Mouse (Mus musculus): ENCODE data around the gene Tesk1. TPM values are rescaled to one million over a fixed set of nuclear protein-coding genes. Genes with fewer than 3 reads are reported as not detected.

Tesk1 gene
- polyA plus RNA-seq, 1 experiment from 2014 or later: 6.3 TPM

GRCm38 (mm10) chr4:43421632-43422240 lies 20.0 kb upstream of the Tesk1 start:
- Histone ChIP-seq H3K9me3 (replicated peaks) (no peaks in the 10 kb centered on the region), H3K9ac (no peak overlapping the region), H3K27ac (no peak overlapping the region), H3K27me3 (peaks cover 33% of the 10 kb centered on the region), H3K36me3 (ENCODE audit: poor library complexity, severe bottlenecking) (peaks cover 75% of the 10 kb centered on the region), H3K4me2 (no peak overlapping the region), H3K4me1 (peaks cover 8% of the 10 kb centered on the region), H3K4me3 (no peak overlapping the region)
- ATAC-seq: no peak
- WGBS: 77% methylated on average over 28 of the region's 28 CpGs

- Histone ChIP-seq H3K9me3 (replicated peaks) (no peaks in the 10 kb centered on the region), H3K4me3 (no peak overlapping the region), H3K27me3 (peaks cover 50% of the 10 kb centered on the region), H3K4me2 (no peak overlapping the region), H3K4me1 (peaks cover 18% of the 10 kb centered on the region), H3K9ac (no peak overlapping the region), H3K36me3 (ENCODE audit: poor library complexity, severe bottlenecking) (peaks cover 69% of the 10 kb centered on the region), H3K27ac (no peak overlapping the region)
- WGBS: 89% methylated on average over 20 of the region's 20 CpGs
- no peak for ATAC-seq
These were observed 18.3 kb upstream of the Tesk1 start for GRCm38 (mm10) chr4:43423267-43423934.

GRCm38 (mm10) chr4:43424072-43424471 lies 17.7 kb upstream of the Tesk1 start:
- Histone ChIP-seq H3K27me3 (peaks cover 54% of the 10 kb centered on the region), H3K9me3 (replicated peaks) (no peaks in the 10 kb centered on the region), H3K4me2 (no peak overlapping the region), H3K36me3 (ENCODE audit: poor library complexity, severe bottlenecking) (peaks cover 65% of the 10 kb centered on the region), H3K9ac (no peak overlapping the region), H3K4me1 (peaks cover 25% of the 10 kb centered on the region), H3K27ac (no peak overlapping the region), H3K4me3 (no peak overlapping the region)
- 91% methylated on average over 9 of the region's 9 CpGs for WGBS
- ATAC-seq: no peak

GRCm38 (mm10) chr4:43425197-43425596 lies 16.5 kb upstream of the Tesk1 start:
- H3K9ac ChIP-seq: peak overlapping the region; percentile 26; the same call in 1 of the 2 replicates
- ATAC-seq: no peak
- no peak overlapping the region for H3K4me3 ChIP-seq
- H3K9me3 ChIP-seq (replicated peaks): no peaks in the 10 kb centered on the region
- peaks cover 62% of the 10 kb centered on the region for H3K36me3 ChIP-seq (ENCODE audit: poor library complexity, severe bottlenecking)
- H3K27me3 ChIP-seq: peaks cover 59% of the 10 kb centered on the region
- no peak overlapping the region for H3K27ac ChIP-seq
- H3K4me1 ChIP-seq: peaks cover 25% of the 10 kb centered on the region
- WGBS: 22% methylated on average over 14 of the region's 14 CpGs
- H3K4me2 ChIP-seq: peak overlapping the region; percentile 3; the same call in 1 of the 2 replicates

GRCm38 (mm10) chr4:43425648-43426380 lies 15.9 kb upstream of the Tesk1 start:
- peaks cover 25% of the 10 kb centered on the region for H3K4me1 ChIP-seq
- WGBS: 18% methylated on average over 31 of the region's 31 CpGs
- peak overlapping the region; percentile 6; the same call in 1 of the 2 replicates for H3K4me3 ChIP-seq
- H3K9ac ChIP-seq: peak overlapping the region; percentile 12; the same call in 1 of the 2 replicates
- no peak overlapping the region for H3K27ac ChIP-seq
- H3K4me2 ChIP-seq: peak overlapping the region; percentile 3; the same call in 1 of the 2 replicates
- H3K9me3 ChIP-seq (replicated peaks): no peaks in the 10 kb centered on the region
- peaks cover 63% of the 10 kb centered on the region for H3K27me3 ChIP-seq
- ATAC-seq: no peak
- H3K36me3 ChIP-seq (ENCODE audit: poor library complexity, severe bottlenecking): peaks cover 62% of the 10 kb centered on the region

GRCm38 (mm10) chr4:43426487-43426886 lies 15.3 kb upstream of the Tesk1 start:
- H3K27ac ChIP-seq: no peak overlapping the region
- H3K9me3 ChIP-seq (replicated peaks): no peaks in the 10 kb centered on the region
- H3K36me3 ChIP-seq (ENCODE audit: poor library complexity, severe bottlenecking): peaks cover 58% of the 10 kb centered on the region
- peaks cover 25% of the 10 kb centered on the region for H3K4me1 ChIP-seq
- ATAC-seq: no peak
- H3K9ac ChIP-seq: no peak overlapping the region; the same call in 1 of the 2 replicates
- no peak overlapping the region for H3K4me3 ChIP-seq
- 49% methylated on average over 10 of the region's 10 CpGs for WGBS
- H3K4me2 ChIP-seq: no peak overlapping the region
- H3K27me3 ChIP-seq: peaks cover 63% of the 10 kb centered on the region

GRCm38 (mm10) chr4:43427501-43428179 lies 14.1 kb upstream of the Tesk1 start:
- Histone ChIP-seq H3K4me1 (peaks cover 25% of the 10 kb centered on the region), H3K27me3 (peaks cover 63% of the 10 kb centered on the region), H3K36me3 (ENCODE audit: poor library complexity, severe bottlenecking) (peaks cover 47% of the 10 kb centered on the region), H3K9ac (peak overlapping the region; percentile 16; the same call in 1 of the 2 replicates), H3K4me3 (no peak overlapping the region), H3K27ac (no peak overlapping the region), H3K9me3 (replicated peaks) (no peaks in the 10 kb centered on the region), H3K4me2 (peak overlapping the region; percentile 33)
- 15% methylated on average over 23 of the region's 23 CpGs for WGBS
- no peak for ATAC-seq

GRCm38 (mm10) chr4:43428180-43428861 lies 13.4 kb upstream of the Tesk1 start:
- Histone ChIP-seq H3K4me2 (no peak overlapping the region), H3K27me3 (peaks cover 63% of the 10 kb centered on the region), H3K4me3 (no peak overlapping the region), H3K9me3 (replicated peaks) (no peaks in the 10 kb centered on the region), H3K27ac (no peak overlapping the region), H3K36me3 (ENCODE audit: poor library complexity, severe bottlenecking) (peaks cover 40% of the 10 kb centered on the region), H3K9ac (peak overlapping the region; percentile 43; the same call in 1 of the 2 replicates), H3K4me1 (peaks cover 25% of the 10 kb centered on the region)
- WGBS: 23% methylated on average over 16 of the region's 16 CpGs
- no peak for ATAC-seq

GRCm38 (mm10) chr4:43428946-43429345 lies 12.8 kb upstream of the Tesk1 start, which contains the start of gene Fam166b:
Gene Fam166b, minus strand, starts transcription at chr4:43429134.
- Histone ChIP-seq H3K9ac (peak within 1 kb of the TSS; percentile 43; the same call in 1 of the 2 replicates), H3K27me3 (peaks cover 58% of the 10 kb centered on the region), H3K9me3 (replicated peaks) (no peaks in the 10 kb centered on the region), H3K4me1 (peaks cover 25% of the 10 kb centered on the region), H3K4me3 (no peak within 1 kb of the TSS), H3K27ac (no peak within 1 kb of the TSS), H3K4me2 (peak within 1 kb of the TSS; percentile 25), H3K36me3 (ENCODE audit: poor library complexity, severe bottlenecking) (peaks cover 34% of the 10 kb centered on the region)
- 7% methylated on average over 10 of the region's 10 CpGs for WGBS
- no peak for ATAC-seq

GRCm38 (mm10) chr4:43431690-43432089 lies 10.0 kb upstream of the Tesk1 start:
- Histone ChIP-seq H3K4me3 (no peak overlapping the region), H3K27ac (peak overlapping the region; percentile 78), H3K27me3 (peaks cover 30% of the 10 kb centered on the region), H3K9ac (no peak overlapping the region), H3K36me3 (ENCODE audit: poor library complexity, severe bottlenecking) (peaks cover 6% of the 10 kb centered on the region), H3K9me3 (replicated peaks) (no peaks in the 10 kb centered on the region), H3K4me1 (peaks cover 17% of the 10 kb centered on the region), H3K4me2 (no peak overlapping the region)
- peak; percentile 63 for ATAC-seq
- 0% methylated on average over 4 of the region's 4 CpGs for WGBS

- Histone ChIP-seq H3K4me2 (no peak overlapping the region), H3K4me1 (peaks cover 12% of the 10 kb centered on the region), H3K4me3 (no peak overlapping the region), H3K36me3 (ENCODE audit: poor library complexity, severe bottlenecking) (no peaks in the 10 kb centered on the region), H3K9ac (no peak overlapping the region), H3K27me3 (peaks cover 19% of the 10 kb centered on the region), H3K27ac (no peak overlapping the region), H3K9me3 (replicated peaks) (no peaks in the 10 kb centered on the region)
- no peak for ATAC-seq
- 84% methylated on average over 1 of the region's 1 CpGs for WGBS
These were observed 8.9 kb upstream of the Tesk1 start for GRCm38 (mm10) chr4:43432832-43433231.

Data from forebrain, embryonic 13.5 days (tissue).